ENCODE assay signal across 8 mouse cellular contexts in the genomic region with DNA sequence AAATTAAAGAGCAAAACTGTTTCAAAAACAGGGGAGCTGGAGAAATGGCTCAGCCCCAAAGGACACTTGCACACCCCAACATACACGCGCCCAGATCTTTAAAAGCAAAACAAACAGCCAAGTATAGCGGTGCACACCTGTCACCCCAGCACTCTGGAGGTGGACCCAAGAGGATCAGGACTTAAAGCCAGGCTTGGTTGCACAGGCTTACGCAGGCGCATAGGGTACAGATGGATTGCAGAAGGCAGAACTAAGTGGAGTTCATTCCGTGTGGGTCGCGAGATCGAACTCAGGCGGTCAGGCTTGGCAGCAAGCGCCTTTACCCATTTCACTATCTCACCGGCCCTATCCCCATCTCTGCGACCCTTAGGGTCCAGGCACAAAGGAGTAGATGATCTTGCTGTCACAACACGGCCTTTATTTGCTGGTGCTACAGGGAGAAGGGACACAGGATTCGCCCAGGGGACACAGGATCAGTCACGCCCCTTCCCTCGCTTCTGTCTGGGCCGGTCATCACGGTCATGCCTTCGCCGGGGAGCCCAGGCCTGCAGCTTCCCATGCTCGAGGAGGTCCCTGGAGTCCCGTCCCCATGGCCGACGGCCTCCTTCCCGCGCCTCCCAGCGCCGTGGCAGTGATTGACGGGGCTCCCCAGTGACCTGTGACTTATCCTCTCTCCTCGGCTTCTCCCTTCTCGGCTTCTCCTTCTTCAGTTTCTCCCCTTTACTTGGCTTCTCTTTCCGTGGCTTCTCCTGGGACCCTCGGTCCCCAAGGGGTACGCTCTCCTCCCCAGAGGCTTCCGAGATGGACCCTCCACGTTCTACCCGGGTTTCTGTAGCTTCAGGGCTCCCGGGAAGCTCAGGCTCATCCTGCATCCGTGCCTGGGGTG. TPM values are rescaled to one million over a fixed set of nuclear protein-coding genes. Genes with fewer than 3 reads are reported as not detected.
DNase-seq lines count a peak whose midpoint lies in the region; ATAC-seq and TF ChIP-seq lines count a peak whose summit lies in the region.

No protein-coding gene starts in this region.

- H3K9ac ChIP-seq in kidney, postnatal 0 days (ENCODE audit: low read depth, low read length): peak overlapping the region; percentile 20
- peak overlapping the region; percentile 70 for H3K9ac ChIP-seq in embryonic facial prominence, embryonic 12.5 days
- peak overlapping the region; percentile 27; the same call in 1 of the 2 replicates for H3K9ac ChIP-seq in intestine, embryonic 15.5 days
- H3K9ac ChIP-seq in neural tube, embryonic 13.5 days: peak overlapping the region; percentile 79

- peaks cover 34% of the 10 kb centered on the region for H3K4me1 ChIP-seq in kidney, postnatal 0 days (replicated peaks; ENCODE audit: insufficient read depth, low read length)
- peaks cover 39% of the 10 kb centered on the region for H3K4me1 ChIP-seq in embryonic facial prominence, embryonic 12.5 days
- peaks cover 42% of the 10 kb centered on the region for H3K4me1 ChIP-seq in intestine, embryonic 15.5 days (replicated peaks)
- H3K4me1 ChIP-seq in neural tube, embryonic 13.5 days (replicated peaks): peaks cover 42% of the 10 kb centered on the region

- 17% methylated on average over 40 of the region's 40 CpGs for WGBS in kidney, postnatal 0 days
- WGBS in embryonic facial prominence, embryonic 12.5 days: 15% methylated on average over 40 of the region's 40 CpGs
- WGBS in intestine, embryonic 15.5 days: 25% methylated on average over 40 of the region's 40 CpGs
- WGBS in neural tube, embryonic 13.5 days: 20% methylated on average over 40 of the region's 40 CpGs

- ATAC-seq in kidney, postnatal 0 days (replicated peaks; ENCODE audit: low FRiP score, low read depth): no peak
- no peak for ATAC-seq in embryonic facial prominence, embryonic 12.5 days (ENCODE audit: insufficient number of reproducible peaks, insufficient read depth, low FRiP score, low TSS enrichment)
- no peak for ATAC-seq in intestine, embryonic 15.5 days
- no peak for ATAC-seq in neural tube, embryonic 13.5 days (ENCODE audit: low read depth)

- no peak for TF ChIP-seq CTCF in kidney, postnatal 0 days (IDR thresholded peaks at IDR 0.05; ENCODE audit: low read depth)

- no peaks in the 10 kb centered on the region for H3K27me3 ChIP-seq in kidney, postnatal 0 days (ENCODE audit: insufficient read depth, low read length)
- peaks cover 49% of the 10 kb centered on the region for H3K27me3 ChIP-seq in embryonic facial prominence, embryonic 12.5 days
- H3K27me3 ChIP-seq in intestine, embryonic 15.5 days (replicated peaks): peaks cover 19% of the 10 kb centered on the region; the same call in 1 of the 2 replicates
- H3K27me3 ChIP-seq in neural tube, embryonic 13.5 days: peaks cover 53% of the 10 kb centered on the region

- peak overlapping the region; percentile 89 for H3K4me2 ChIP-seq in kidney, postnatal 0 days (ENCODE audit: low read length)
- H3K4me2 ChIP-seq in embryonic facial prominence, embryonic 12.5 days (replicated peaks): peak overlapping the region; percentile 97
- peak overlapping the region; percentile 91 for H3K4me2 ChIP-seq in intestine, embryonic 15.5 days (replicated peaks)
- peak overlapping the region; percentile 75 for H3K4me2 ChIP-seq in neural tube, embryonic 13.5 days

- H3K9me3 ChIP-seq in kidney, postnatal 0 days (replicated peaks; ENCODE audit: low read length): no peaks in the 10 kb centered on the region
- H3K9me3 ChIP-seq in embryonic facial prominence, embryonic 12.5 days: no peaks in the 10 kb centered on the region
- H3K9me3 ChIP-seq in intestine, embryonic 15.5 days: no peaks in the 10 kb centered on the region
- H3K9me3 ChIP-seq in neural tube, embryonic 13.5 days: no peaks in the 10 kb centered on the region

- no peak overlapping the region; the same call in 1 of the 2 replicates for H3K4me3 ChIP-seq in kidney, postnatal 0 days (replicated peaks; ENCODE audit: low read depth, low read length)
- H3K4me3 ChIP-seq in embryonic facial prominence, embryonic 12.5 days: 0 out of 2 replicates have a peak overlapping the region, but pooled peaks have one; percentile 15
- peak overlapping the region; percentile 16 for H3K4me3 ChIP-seq in intestine, embryonic 15.5 days (replicated peaks)
- peak overlapping the region; percentile 14 for H3K4me3 ChIP-seq in neural tube, embryonic 13.5 days

- H3K36me3 ChIP-seq in kidney, postnatal 0 days (ENCODE audit: insufficient read depth, low read length): peaks cover 16% of the 10 kb centered on the region
- peaks cover 22% of the 10 kb centered on the region for H3K36me3 ChIP-seq in embryonic facial prominence, embryonic 12.5 days
- peaks cover 18% of the 10 kb centered on the region for H3K36me3 ChIP-seq in intestine, embryonic 15.5 days
- peaks cover 23% of the 10 kb centered on the region for H3K36me3 ChIP-seq in neural tube, embryonic 13.5 days

- H3K27ac ChIP-seq in kidney, postnatal 0 days: no peak overlapping the region
- 0 out of 2 replicates have a peak overlapping the region, but pooled peaks have one; percentile 30 for H3K27ac ChIP-seq in embryonic facial prominence, embryonic 12.5 days
- H3K27ac ChIP-seq in intestine, embryonic 15.5 days: no peak overlapping the region
- H3K27ac ChIP-seq in neural tube, embryonic 13.5 days (replicated peaks): no peak overlapping the region

- no peak for DNase-seq in kidney, postnatal 0 days (ENCODE audit: low spot score)
- DNase-seq in kidney, postnatal 25 days: no peak
- no peak for DNase-seq in adrenal gland, adult 2 months
- DNase-seq in kidney, postnatal 36 days: no peak
- DNase-seq in lung, postnatal 14 days: no peak

RNA-seq across cellular contexts. Expression of a gene that starts 3.3 kb away (rescaled TPM):
- 0.09 TPM in 1 of 2 replicates, not detected in the other for polyA plus RNA-seq in kidney, postnatal 0 days (2015; fragmentation: Nextera tagmentation; extraction: Ambion mirVana)
- polyA plus RNA-seq in embryonic facial prominence, embryonic 12.5 days (2016; fragmentation: Nextera tagmentation; extraction: Ambion mirVana): not detected in 2 replicates
- not detected in 2 replicates for polyA plus RNA-seq in intestine, embryonic 15.5 days (2015; fragmentation: Nextera tagmentation; extraction: Ambion mirVana)
- 0.11 TPM in 1 of 2 replicates, not detected in the other for polyA plus RNA-seq in neural tube, embryonic 13.5 days (2015; fragmentation: Nextera tagmentation; extraction: Ambion mirVana)
- under 1 TPM; 0.73 to 0.95 TPM for total RNA-seq in adrenal gland, adult 2 months (2021)
- 1.7 and 2.1 TPM in 2 replicates for polyA plus RNA-seq in adrenal gland, adult 2 months (2012; rRNA removed)

RNA-seq across cellular contexts. Expression of a gene that starts 5.0 kb away (rescaled TPM):
- polyA plus RNA-seq in kidney, postnatal 0 days (2015; fragmentation: Nextera tagmentation; extraction: Ambion mirVana): 4.0 and 4.6 TPM in 2 replicates
- 1.6 and 1.8 TPM in 2 replicates for polyA plus RNA-seq in embryonic facial prominence, embryonic 12.5 days (2016; fragmentation: Nextera tagmentation; extraction: Ambion mirVana)
- 0.88 and 1.2 TPM in 2 replicates for polyA plus RNA-seq in intestine, embryonic 15.5 days (2015; fragmentation: Nextera tagmentation; extraction: Ambion mirVana)
- 0.76 and 1.1 TPM in 2 replicates for polyA plus RNA-seq in neural tube, embryonic 13.5 days (2015; fragmentation: Nextera tagmentation; extraction: Ambion mirVana)
- 10 to 100 TPM in 1 of 2 experiments, 1 to 10 TPM in 1; 2.3 to 18.5 TPM for total RNA-seq in adrenal gland, adult 2 months (2021)
- 4.2 and 4.9 TPM in 2 replicates for polyA plus RNA-seq in adrenal gland, adult 2 months (2012; rRNA removed)

RNA-seq across cellular contexts. Expression of a gene that starts 9.9 kb away (rescaled TPM):
- 83.7 and 86.6 TPM in 2 replicates for polyA plus RNA-seq in kidney, postnatal 0 days (2015; fragmentation: Nextera tagmentation; extraction: Ambion mirVana)
- polyA plus RNA-seq in embryonic facial prominence, embryonic 12.5 days (2016; fragmentation: Nextera tagmentation; extraction: Ambion mirVana): 132 and 142 TPM in 2 replicates
- 132 and 133 TPM in 2 replicates for polyA plus RNA-seq in intestine, embryonic 15.5 days (2015; fragmentation: Nextera tagmentation; extraction: Ambion mirVana)
- polyA plus RNA-seq in neural tube, embryonic 13.5 days (2015; fragmentation: Nextera tagmentation; extraction: Ambion mirVana): 128 and 137 TPM in 2 replicates
- total RNA-seq in adrenal gland, adult 2 months (2021): 10 to 100 TPM; 72.2 to 83.6 TPM
- 81.1 and 102 TPM in 2 replicates for polyA plus RNA-seq in adrenal gland, adult 2 months (2012; rRNA removed)

RNA-seq across cellular contexts. Expression of a gene that starts 10.3 kb away (rescaled TPM):
- polyA plus RNA-seq in kidney, postnatal 0 days (2015; fragmentation: Nextera tagmentation; extraction: Ambion mirVana): 57.1 and 61.9 TPM in 2 replicates
- polyA plus RNA-seq in embryonic facial prominence, embryonic 12.5 days (2016; fragmentation: Nextera tagmentation; extraction: Ambion mirVana): 64.8 and 71.7 TPM in 2 replicates
- 63.7 and 69.7 TPM in 2 replicates for polyA plus RNA-seq in intestine, embryonic 15.5 days (2015; fragmentation: Nextera tagmentation; extraction: Ambion mirVana)
- polyA plus RNA-seq in neural tube, embryonic 13.5 days (2015; fragmentation: Nextera tagmentation; extraction: Ambion mirVana): 67.5 and 71.0 TPM in 2 replicates
- total RNA-seq in adrenal gland, adult 2 months (2021): 10 to 100 TPM; 53.6 to 58.7 TPM
- polyA plus RNA-seq in adrenal gland, adult 2 months (2012; rRNA removed): 103 and 104 TPM in 2 replicates

RNA-seq across cellular contexts. Expression of a gene that starts 18.1 kb away (rescaled TPM):
- polyA plus RNA-seq in kidney, postnatal 0 days (2015; fragmentation: Nextera tagmentation; extraction: Ambion mirVana): 1,422 and 1,480 TPM in 2 replicates
- polyA plus RNA-seq in embryonic facial prominence, embryonic 12.5 days (2016; fragmentation: Nextera tagmentation; extraction: Ambion mirVana): 1,786 and 1,871 TPM in 2 replicates
- 1,393 and 1,601 TPM in 2 replicates for polyA plus RNA-seq in intestine, embryonic 15.5 days (2015; fragmentation: Nextera tagmentation; extraction: Ambion mirVana)
- polyA plus RNA-seq in neural tube, embryonic 13.5 days (2015; fragmentation: Nextera tagmentation; extraction: Ambion mirVana): 1,173 and 1,183 TPM in 2 replicates
- 100 to 1,000 TPM; 780 to 923 TPM for total RNA-seq in adrenal gland, adult 2 months (2021)
- polyA plus RNA-seq in adrenal gland, adult 2 months (2012; rRNA removed): 1,168 and 1,414 TPM in 2 replicates

Comparison
In these comparisons a context has a peak if more than half of its experiments do, and no peak if none do; other contexts are left out.
1. H3K9ac ChIP-seq: peak in every context shown above with its lines; median percentile 79 in neural tube, embryonic 13.5 days; 70 in embryonic facial prominence, embryonic 12.5 days; 27 in intestine, embryonic 15.5 days; 20 in kidney, postnatal 0 days.